Mouse (Mus musculus): Measurements from ENCODE around the gene Dyrk3.
A peak's percentile ranks its signal among the peaks of the same experiment; 100 is the strongest.

DNA sequence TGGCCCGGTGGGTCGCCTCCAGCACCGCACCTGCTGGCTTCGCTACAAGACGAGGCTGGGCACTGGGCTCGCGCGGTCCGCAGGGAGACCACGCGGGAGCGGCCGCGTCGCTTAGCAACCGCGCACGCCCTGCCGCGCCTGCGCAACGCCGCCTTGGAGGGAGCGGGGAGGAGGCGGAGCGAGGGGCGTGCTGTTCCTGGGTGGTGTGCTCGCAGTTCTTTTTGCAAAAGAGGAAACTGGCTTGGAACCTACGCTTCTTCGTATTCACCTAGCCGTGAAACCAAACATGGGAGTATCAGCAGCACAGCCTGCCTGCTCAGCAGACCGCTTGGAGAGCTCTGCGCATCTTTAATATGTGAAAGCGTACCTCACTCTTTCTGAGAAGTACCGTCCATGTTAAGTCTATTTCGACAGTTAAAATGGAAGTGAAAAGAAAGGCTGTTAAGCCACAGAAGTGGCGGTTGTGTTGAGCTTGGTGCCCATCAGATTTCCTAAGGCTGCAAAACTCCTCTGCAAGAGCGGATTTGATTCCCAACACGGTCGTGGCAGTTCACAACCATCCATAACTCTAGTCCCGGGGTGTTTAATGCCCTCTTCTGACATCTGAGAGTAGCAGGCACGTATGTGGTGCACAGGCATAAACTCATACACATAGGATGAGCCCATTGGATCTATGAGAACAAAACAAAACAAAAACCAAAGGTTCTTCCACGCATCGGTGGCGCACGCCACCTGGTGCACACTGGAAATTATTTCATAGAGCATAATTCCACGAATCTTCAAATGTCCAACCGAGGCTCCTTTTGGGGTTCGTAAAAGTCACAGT, at the start of gene Dyrk3:
- TF ChIP-seq POLR2A (IDR thresholded peaks at IDR 0.05; ENCODE audit: low read depth, low read length) (no peak), CTCF (conservative IDR thresholded peaks at IDR 0.05; ENCODE audit: insufficient read depth, insufficient read length, low read depth, low read length) (peak; percentile 59)
